Mouse (Mus musculus) mouse trophoblast stem cell (cell line): ENCODE data around the gene Itpkb.

Source experiments
- in situ Hi-C, 2 experiments: fragments of 300-500 bp; cut with MseI, MboI; formaldehyde crosslinking; loops; 2 replicates in 1 of 2; 3 replicates in 1 of 2; pipeline ENCODE4 v1.15.1; 2025

Itpkb gene

DNA sequence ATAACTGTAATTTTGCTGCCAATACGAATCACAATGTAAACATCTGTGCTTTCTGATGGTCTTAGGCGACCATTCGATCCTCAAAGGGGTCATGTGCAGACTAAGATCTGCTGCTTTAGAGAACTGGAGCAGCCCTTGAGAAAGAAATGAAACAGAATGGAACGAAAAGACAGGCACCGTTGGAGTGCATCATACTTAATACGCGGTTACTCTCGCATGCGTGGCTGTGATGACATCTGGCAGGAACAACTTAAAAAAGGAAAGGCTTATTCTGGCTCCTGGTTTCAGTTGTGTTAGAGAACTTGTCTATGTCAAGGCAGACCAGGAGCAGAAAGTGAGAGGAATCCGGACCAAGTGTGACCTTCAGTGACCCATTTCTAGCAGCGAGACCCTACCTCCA, 15.6 kb upstream of the Itpkb start:
- in situ Hi-C loops = no loop called here

DNA sequence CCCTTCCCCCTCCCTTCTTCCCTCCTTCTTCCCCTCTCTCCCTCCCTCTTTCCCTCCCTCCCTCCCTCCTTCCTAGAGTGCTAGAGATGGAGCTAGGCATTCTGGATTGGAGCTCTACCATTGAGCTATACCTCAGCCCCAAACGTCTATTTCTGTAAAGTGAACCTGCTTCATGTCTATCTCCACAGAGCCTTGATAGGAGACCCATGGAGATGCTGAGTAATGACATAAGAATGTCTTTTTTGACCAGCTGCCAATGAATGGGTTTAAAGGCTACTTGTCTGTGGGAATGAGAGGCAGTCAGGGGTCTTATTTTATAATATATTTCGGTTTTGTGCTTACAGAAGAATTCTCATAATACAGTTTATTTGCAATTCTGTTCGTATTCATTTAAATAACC, 15.2 kb upstream of the Itpkb start:
- in situ Hi-C loops = no loop called here

DNA sequence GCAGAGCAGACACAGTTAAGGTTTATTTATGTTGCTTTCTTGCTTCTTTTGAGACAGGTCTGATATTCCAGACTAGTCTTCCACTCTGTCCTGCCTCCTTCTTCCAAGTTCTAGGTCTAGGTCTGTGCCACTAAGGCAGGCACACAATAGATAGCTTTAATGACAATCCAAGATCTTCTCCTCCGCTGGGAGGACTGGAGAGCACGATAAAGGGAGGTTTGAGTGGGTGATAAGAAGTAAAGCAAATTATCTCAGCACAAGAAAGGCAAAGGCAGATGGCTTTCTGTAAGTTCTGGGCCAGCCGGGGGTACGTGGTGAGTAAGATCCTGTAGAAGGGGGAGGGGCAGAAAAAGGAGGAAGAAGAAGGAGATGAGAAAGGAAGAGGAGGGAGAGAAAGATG, 12.8 kb upstream of the Itpkb start:
- in situ Hi-C loops = no loop called here

DNA sequence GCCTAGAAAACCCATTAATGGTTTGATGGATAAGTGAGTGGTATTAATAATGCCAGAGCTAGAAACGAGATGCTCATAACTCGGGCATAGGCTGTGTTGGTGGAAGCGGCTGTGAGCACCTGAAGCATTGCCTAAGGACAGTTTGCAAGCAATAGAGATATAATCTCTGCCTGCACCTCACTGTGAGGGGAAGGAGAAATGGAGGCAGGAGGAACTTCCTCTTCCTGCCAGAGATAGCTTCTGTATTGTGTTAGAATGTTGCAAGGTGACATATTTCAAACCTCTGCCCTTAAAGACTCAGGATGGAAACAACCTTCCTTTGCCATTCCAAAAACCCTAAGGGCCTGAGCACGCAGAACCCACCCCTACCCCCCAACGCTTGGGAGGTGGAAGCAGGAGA, 11.9 kb upstream of the Itpkb start:
- in situ Hi-C loops = no loop called here

DNA sequence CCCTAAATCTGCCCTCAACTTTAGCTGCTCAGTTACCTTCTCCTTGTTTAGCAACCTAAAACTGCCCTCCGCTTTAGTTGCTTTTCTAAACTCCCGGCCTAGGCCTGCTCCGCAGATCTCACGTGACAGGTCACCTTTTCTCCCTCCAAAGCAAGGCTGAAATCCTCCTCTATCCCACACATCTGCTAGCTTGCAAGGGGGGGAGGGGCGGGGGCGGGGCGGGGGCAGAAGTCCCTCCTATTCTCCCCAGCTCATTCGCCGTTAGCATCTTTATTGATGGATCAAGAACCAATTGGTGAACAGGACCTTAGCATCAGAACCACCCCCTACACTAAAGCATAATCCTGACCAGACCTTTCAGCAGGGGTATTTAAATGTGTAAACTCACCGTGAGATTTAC, 10.4 kb upstream of the Itpkb start:
- in situ Hi-C loops = no loop called here

DNA sequence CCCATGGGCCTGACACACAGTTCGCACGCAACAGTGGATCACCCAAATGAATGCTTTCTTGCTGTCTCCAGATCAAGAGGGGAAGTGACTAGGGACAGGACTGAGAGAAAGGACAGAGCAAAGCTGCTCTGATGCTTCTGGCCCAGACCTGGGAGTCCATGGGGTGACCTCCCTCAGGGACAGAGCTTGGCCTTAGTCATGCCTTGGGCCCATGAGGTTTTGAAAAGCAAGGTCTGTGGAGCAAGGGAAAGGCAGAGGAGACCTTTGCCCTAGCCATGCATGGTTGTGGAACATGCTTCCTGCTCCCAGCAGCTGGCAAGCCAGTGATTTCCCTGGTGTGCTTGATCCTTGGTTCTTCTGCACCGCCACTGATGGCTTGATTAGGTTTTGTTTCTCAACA, 7.4 kb upstream of the Itpkb start:
- in situ Hi-C loops = no loop called here

DNA sequence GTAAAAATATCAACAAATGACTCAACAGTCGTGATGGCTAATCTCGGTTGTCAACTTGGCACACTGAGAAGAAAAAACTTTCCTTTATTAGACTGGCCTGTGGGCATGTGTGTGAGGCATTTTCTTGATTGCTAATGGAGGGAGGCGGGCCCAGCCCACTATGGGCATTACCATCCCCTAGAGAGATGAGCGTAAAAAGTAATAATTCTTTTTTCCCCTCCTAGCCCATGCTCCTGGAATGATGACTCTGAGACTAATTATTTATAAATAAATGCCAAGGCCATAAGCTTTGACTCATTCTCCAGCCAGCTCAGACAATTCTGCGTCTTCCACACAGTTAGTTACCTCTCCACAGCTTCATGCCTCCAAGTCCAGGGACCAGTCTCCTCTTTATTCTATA, 6.8 kb upstream of the Itpkb start:
- in situ Hi-C loops = no loop called here

DNA sequence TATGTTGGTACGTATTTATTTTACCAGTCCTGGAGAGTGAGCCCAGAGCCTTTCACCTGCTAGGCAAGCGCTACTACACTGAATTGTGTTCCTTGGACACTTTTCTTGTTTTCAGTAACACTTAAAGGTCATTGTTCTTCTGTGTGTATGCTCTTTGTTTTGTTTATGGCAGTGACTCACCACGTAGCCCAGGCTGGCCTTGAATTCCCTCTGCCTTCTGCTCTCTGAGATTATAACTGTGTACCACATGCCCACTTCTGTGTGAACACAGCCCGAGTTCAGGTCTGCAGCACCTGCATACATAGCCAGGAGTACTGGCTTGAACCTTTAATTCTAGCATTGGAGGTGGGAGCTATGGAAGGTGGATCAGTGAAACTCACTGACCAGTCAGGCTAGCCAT, 6.0 kb upstream of the Itpkb start:
- in situ Hi-C loops = no loop called here

DNA sequence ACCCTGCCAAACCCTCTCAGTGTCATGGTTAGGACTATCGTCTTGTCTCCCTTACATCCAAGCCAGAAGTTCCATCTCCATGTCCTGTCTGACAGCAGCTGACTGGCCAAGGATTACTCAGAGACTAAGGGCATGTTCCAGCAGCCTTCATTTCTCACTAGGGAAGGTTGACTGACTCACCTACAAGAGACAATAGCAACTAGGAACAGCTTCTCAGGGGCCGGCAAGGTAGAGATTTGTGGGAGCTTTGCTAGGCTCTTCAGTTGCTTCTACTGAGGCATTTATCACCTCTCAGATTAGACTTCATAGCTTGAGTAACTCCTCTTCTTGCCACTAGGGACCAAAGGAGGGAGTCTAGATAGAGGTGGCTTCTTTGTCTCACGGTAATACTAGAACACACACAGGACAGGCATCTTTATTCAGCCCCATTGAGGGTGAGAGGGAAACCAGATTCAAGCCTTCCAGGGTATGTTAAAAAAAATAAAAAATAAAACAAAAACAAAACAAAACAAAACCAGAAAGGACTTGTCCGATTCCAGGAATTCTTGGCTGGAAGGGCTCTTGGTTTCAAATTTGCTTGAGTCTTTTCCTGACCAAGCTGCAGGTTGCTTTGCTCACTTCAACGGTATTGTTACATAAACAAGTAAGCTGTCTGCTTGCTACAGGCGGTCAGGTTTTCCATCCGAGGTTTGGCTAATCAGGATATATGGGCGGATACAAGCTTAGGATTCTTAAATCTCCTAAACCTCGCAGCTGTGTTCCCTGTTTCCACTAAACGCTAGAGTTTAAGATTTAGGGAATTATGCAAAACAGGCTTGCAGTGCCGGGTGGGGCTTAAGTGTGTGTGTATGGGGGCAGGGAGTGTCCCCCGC, 1.3 kb upstream of the Itpkb start:
- in situ Hi-C loops = no loop called here

DNA sequence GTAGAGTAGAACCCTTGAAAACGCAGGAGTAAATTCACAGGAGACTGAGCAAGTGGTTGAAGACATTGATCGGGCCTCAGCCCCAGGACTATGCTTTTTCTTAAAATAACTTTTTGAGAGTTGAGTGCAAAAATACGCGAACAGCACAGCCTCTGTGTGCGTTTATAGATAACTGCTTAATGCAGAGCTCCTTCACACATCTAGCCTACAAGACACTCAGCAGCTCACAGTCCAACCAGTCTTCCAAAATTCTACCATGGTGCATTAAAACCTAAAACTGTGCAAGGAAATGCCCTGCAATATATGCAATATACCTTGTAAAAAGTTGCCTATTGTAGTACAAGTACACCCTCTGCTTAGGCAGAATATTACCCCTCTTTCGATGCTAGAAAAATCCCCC, 579 bp upstream of the Itpkb start:
- in situ Hi-C loops = no loop called here

DNA sequence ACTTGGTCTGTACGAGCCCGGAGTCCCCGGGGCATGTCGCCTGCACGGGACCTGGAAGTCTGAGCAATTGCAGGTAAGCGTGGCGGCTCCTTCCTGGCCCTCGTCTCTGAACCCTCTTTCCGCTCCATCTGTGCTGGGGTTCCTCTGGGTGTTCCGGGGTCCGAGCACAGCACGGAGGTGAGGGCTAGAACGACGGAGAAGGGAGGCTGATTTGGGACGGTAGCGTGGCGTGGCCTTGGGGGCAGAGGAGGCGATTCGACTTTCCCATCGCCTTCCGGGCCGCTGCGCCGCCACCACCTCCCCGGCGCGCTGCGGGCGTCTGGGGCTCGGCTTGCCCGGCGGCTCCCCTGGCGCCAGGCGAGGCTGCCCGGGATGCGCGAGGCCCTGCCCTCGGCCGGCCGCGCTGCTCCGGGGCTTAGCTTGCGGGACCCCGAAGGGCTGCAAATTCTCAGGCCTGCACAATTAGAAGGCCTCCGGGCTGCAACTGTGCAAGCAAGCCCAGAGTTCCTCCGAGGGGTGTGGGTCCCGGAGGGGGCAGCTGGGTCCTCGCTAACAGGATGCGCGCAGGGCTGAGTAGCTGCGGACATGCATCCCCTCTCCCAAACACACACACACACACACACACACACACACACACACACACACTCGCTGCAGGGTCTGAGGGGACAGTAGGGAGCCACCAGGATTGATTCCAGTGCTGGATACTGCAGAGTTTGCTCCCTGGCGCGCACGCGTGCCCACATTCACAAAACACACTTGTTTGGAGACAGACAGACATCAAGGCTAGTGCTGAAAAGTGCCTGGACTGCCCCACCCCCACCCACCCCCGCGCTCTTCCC, 641 bp downstream of the Itpkb start:
- in situ Hi-C loops = no loop called here

DNA sequence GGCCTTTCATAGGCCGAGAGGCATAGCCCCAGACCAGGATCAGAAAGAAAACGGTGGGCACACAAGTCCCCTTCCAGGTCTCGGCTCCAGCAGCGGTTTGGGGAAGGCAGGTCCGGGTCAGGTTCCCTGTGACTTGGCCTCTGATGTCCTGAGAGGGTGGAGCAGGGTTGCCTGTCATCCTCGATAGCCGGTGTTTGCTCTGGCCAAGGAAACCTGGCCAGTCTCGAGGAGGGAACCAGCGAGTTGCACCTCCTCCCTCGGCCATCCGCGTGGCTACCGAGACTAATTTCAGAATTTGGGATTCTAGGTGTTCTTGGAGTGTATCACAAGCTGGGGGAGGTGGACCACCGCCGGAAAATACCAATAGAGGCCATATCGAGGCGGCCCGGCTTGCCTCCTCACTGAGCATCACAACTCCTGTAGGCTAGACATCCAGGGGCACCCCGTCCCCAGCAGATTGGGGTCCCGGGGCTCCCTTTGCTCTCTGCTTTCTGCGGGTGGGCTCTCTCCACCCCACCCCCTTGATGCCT, 1.3 kb downstream of the Itpkb start:
- in situ Hi-C loops = no loop called here

DNA sequence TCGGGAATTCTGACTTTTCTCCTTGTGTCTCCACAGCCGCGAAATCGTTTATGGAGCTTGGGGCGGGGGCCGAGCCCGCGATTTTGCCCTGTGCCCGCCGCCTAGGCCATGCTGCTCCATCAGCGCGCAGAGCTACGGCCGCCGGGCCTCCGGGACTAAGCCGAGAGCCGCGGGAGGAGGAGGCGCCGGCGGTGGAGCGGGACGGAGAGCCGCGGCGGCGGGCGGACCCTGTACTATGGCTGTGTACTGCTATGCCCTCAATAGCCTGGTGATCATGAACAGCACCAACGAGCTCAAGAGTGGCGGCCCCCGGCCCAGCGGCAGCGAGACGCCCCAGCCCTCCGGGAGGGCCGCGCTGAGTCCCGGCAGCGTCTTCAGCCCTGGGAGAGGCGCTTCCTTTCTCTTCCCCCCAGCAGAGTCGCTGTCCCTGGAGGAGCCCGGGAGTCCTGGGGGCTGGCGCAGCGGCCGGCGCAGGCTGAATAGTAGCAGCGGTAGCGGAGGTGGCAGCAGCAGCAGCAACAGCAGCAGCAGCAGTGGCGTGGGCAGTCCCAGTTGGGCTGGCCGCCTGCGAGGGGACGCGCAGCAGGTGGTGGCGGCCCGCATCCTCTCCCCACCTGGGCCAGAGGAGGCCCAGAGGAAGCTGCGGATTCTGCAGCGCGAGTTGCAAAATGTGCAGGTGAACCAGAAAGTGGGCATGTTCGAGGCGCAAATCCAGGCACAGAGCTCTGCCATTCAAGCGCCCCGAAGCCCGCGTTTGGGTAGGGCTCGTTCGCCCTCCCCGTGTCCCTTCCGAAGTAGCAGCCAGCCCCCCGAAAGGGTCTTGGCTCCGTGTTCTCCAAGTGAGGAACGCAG, 2.0 kb downstream of the Itpkb start:
- in situ Hi-C loops = no loop called here

DNA sequence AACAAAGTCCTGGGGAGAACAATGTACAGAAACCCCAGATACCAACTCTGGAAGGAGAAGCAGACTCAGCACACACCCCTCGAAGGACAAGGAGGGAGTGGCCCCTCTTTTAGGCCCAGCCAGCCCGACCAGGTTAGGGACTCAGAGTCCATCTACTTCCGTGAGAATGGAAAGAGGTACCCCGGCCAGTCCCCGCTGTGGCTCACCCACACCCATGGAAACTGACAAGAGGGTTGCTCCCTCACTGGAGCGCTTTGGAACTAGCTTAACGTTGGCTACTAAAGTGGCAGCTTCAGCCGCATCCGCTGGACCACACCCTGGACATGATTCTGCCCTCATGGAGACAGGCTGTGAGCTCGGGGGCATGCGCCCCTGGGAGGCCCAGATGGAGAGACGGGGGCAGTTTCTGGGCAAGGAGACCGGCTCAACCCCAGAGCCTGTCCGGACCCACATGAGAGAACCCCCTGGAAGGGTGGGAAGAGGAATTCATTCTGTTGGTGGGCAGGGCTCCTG, 2.7 kb downstream of the Itpkb start:
- in situ Hi-C loops = no loop called here

DNA sequence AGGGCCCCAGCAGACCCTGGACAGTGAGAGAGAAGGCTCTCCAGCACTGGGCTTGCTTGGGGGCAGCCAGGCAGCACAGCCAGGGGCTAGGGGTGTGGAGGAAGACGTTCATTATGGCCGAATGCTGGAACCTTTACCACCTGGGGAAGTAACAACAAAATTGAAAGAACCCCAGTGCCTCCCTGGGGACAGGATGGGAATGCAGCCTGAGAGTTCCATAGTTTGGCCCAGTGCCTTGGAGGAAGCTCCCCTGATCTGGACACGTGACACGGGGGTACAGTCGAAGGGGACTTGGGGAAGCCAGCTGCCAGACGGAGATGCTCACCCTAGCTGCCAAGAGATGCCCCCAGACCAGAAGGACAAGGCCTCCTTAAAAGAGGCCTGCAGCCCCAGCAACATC, 3.3 kb downstream of the Itpkb start:
- in situ Hi-C loops = no loop called here

DNA sequence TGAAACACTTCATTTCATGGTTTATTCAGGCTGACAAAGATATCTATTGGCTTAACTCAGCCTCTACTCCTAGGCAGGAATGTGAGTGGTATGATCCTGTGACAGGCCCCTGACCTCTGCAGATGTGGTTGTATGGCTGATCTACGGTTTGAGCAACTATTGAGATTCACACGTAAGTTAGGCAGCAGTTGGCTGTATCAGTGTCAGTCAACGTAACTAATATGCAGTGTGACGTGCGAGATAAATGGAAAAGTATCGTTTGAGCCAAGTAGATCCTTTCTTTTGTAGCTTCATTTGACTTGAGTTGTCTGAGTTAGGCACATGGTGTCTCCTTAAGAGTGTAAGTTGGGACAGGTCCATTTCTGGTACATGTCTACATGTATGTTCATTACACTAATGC, 4.3 kb downstream of the Itpkb start:
- in situ Hi-C loops = no loop called here

DNA sequence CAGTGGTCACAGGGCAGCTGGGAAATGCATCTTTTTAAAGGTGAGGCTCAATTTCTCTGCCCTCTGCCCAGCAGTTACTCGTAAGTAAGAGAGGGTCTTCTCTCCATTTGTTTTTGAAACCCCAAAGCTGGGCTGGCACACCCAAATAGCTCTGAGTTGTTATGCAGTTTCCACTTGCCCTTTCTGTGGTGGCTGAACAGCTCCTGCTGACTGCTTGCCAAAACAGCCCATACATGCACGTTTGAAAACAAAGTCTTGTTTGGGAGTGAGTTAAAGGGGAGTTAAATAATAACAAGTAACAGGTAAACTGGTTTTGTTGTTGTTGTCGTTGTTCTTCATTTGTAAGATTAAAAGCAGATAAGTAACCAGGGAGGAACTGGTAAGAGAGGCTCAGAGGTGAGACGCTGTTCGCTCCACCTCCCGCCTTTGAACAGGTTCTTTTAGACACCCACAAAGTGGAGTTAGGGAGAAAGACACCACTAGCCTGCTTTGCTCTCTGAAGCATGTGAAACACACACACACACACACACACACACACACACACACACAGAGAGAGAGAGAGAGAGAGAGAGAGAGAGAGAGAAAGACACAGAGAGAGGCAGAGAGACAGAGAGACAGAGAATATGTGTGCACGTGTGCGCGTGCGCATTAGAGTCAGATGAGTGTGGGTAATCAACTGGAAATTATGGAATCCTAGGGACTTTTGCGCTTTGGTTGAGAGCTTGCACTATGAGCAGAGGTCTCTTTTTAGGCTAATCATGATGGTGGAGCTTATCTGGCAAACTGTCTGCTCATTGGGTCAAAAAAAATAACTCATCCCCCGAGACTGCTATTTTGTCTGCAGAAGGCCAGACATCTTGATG, 5.5 kb downstream of the Itpkb start:
- in situ Hi-C loops = no loop called here

DNA sequence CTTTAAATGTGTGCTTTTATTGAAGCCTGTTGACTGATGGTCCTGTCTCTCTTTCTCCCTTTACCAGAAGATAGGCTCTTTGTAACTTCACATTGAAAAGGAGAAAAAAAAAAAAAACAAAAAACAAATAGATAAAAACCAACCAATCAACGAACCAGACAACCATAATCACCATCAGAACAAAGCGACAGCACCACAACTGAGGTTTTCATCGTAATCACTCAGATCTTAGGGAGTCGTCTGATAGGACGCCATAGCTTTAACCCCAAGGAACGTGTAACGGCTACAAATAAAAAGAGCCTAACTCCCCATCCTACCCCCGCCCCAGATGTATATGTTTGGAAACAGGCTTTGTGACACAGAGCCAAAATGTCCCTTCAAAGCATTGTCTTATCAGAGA, 8.1 kb downstream of the Itpkb start:
- in situ Hi-C loops = no loop called here

DNA sequence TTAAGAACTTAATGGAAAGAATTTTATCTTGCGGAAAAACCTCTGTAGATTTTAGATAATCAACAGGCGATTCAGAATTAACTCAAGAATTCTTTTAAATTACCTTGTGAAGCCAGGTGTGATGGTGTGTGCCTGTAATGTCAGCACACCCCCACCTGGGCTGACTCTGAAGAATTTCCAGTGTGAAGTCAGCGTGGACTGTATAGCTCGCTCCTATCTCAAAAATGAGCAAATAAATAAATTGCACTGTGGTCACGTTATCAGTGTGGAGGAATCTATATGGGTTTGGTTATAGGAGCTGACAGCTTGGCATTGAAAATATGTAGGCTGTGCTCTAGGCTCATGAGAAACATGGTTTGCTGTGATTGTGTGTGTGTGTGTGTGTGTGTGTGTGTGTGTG, 8.9 kb downstream of the Itpkb start:
- in situ Hi-C loops = no loop called here

DNA sequence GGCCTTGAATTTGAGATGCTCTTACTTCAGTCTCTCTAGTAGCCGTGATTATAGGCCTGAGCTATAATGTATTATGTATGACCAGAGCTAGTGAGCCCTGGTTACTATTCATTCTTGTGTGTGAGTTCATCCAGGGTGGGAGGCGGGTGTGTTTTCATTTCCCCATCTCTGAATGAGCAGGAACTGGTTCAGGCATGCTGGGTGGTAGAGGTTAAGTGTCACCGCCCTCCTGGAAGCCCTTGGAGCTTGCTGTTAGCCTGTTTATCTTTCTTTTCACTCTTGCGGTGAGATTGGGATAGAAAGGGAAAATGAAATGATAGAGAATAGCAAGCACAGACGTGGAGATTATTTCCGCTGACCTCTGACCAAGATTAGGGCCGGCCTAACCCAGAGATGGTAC, 12.7 kb downstream of the Itpkb start:
- in situ Hi-C loops = no loop called here
